ENCODE assay signal across 9 mouse cellular contexts in genomic region chrX:43428855-43429263, GRCm38 (mm10). TPM values are rescaled to one million over a fixed set of nuclear protein-coding genes. Genes with fewer than 3 reads are reported as not detected.
DNase-seq lines count a peak whose midpoint lies in the region; ATAC-seq lines count a peak whose summit lies in the region.
"Had no signal": no experiment of that assay in that cellular context is flagged by ENCODE, and none has a peak within 500 bp of the region (broad histone marks: within the 10 kb centered on the region; RNA-seq: fewer than 3 reads in every experiment).

Gene Tenm1, minus strand, starts transcription at chrX:43429126.

- 19% methylated on average over 22 of the region's 22 CpGs for WGBS in hindbrain, embryonic 12.5 days
- 14% methylated on average over 22 of the region's 22 CpGs for WGBS in limb, embryonic 13.5 days

- peaks cover 11% of the 10 kb centered on the region for H3K27me3 ChIP-seq in hindbrain, embryonic 12.5 days
- H3K27me3 ChIP-seq in limb, embryonic 13.5 days = peaks cover 19% of the 10 kb centered on the region

- peak within 1 kb of the TSS; percentile 60 for H3K4me2 ChIP-seq in hindbrain, embryonic 12.5 days (replicated peaks)
- peak within 1 kb of the TSS; percentile 66 for H3K4me2 ChIP-seq in limb, embryonic 13.5 days (replicated peaks)

- ATAC-seq in hindbrain, embryonic 12.5 days (ENCODE audit: low FRiP score) = peak; percentile 62
- peak; percentile 63 for ATAC-seq in limb, embryonic 13.5 days (ENCODE audit: low FRiP score, low read depth)
- no peak for ATAC-seq in erythroid progenitor cell, adult 5-6 weeks (replicated peaks; ENCODE audit: low FRiP score, poor library complexity, severe bottlenecking)

- no peaks in the 10 kb centered on the region for H3K36me3 ChIP-seq in hindbrain, embryonic 12.5 days
- no peaks in the 10 kb centered on the region for H3K36me3 ChIP-seq in limb, embryonic 13.5 days

- peak within 1 kb of the TSS; percentile 53; the same call in 1 of the 2 replicates for H3K9ac ChIP-seq in hindbrain, embryonic 12.5 days
- peak within 1 kb of the TSS; percentile 50; the same call in 1 of the 2 replicates for H3K9ac ChIP-seq in limb, embryonic 13.5 days

- H3K4me3 ChIP-seq in hindbrain, embryonic 12.5 days = peak within 1 kb of the TSS; percentile 38
- H3K4me3 ChIP-seq in limb, embryonic 13.5 days = peak within 1 kb of the TSS; percentile 44

- peak; percentile 20 for DNase-seq in layer of hippocampus, adult 11-12 months (ENCODE audit: low spot score)
- no peak for DNase-seq in layer of hippocampus, adult 9-10 months (ENCODE audit: low spot score)
- DNase-seq in embryo, embryonic 10 days (ENCODE audit: low spot score) = peak; percentile 20
- peak; percentile 66 for DNase-seq in right cerebral cortex, postnatal 25 days
- no peak for DNase-seq in thymus, adult 18-20 months

- no peaks in the 10 kb centered on the region for H3K4me1 ChIP-seq in hindbrain, embryonic 12.5 days
- H3K4me1 ChIP-seq in limb, embryonic 13.5 days = no peaks in the 10 kb centered on the region

- no peaks in the 10 kb centered on the region for H3K9me3 ChIP-seq in hindbrain, embryonic 12.5 days (replicated peaks)
- no peaks in the 10 kb centered on the region for H3K9me3 ChIP-seq in limb, embryonic 13.5 days

- H3K27ac ChIP-seq in hindbrain, embryonic 12.5 days = peak within 1 kb of the TSS; percentile 26; the same call in 1 of the 2 replicates
- H3K27ac ChIP-seq in limb, embryonic 13.5 days = no peak within 1 kb of the TSS
- H3K27ac ChIP-seq: macrophage had no signal

RNA-seq across cellular contexts. Expression of gene Tenm1, which starts in this region (rescaled TPM):
- polyA plus RNA-seq in hindbrain, embryonic 12.5 days (2016; fragmentation: Nextera tagmentation; extraction: Ambion mirVana) = 5.5 and 5.7 TPM in 2 replicates
- polyA plus RNA-seq in limb, embryonic 13.5 days (2015; fragmentation: Nextera tagmentation; extraction: Ambion mirVana) = 3.9 and 4.1 TPM in 2 replicates
- total RNA-seq in erythroid progenitor cell, adult 5-6 weeks (2015; ENCODE audit: low replicate concordance) = not detected in 2 replicates
- total RNA-seq in erythroid progenitor cell, adult 5-6 weeks (2017; ENCODE audit: low replicate concordance) = not detected in 2 replicates
- polyA plus RNA-seq: macrophage had no signal

Comparison
In these comparisons a context has a peak if more than half of its experiments do, and no peak if none do; other contexts are left out.
1. DNase-seq: peak in layer of hippocampus, adult 11-12 months (single experiment), embryo, embryonic 10 days (single experiment) and right cerebral cortex, postnatal 25 days (single experiment); none in layer of hippocampus, adult 9-10 months (single experiment) and thymus, adult 18-20 months (0 of 2).